Mouse (Mus musculus): ENCODE results near the gene Gm3015. TPM values are rescaled to one million over a fixed set of nuclear protein-coding genes. Genes with fewer than 3 reads are reported as not detected.
"Not testable (repeated sequence)": the region's sequence is repeated elsewhere in the genome, so short reads cannot be mapped to it uniquely, and the experiment has no call there.

The Gm3015 gene
- not detected in 2 replicates for polyA plus RNA-seq (2015; fragmentation: Nextera tagmentation; extraction: Ambion mirVana)

DNA sequence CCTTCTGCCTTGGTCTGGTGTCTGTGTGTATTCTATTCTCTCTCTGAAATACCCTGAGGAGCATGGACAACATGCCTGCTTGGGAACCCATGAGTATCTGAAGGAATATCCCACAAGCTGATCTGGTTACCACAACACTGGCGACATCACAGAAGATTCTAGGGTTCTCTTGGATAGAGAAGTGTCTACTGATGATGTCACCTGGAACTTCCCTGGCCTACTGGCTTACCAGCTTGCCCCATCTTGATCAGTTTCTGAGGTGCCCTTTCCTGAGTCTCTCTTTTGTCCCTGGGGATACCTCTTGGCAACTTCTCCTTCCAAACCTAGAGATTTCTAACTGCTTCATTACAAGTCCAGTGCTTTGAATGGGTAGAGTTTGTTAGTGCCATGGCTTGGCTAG, at the start of gene Gm3015:
TSS of gene Gm3015 (minus strand) at position 101 of the 400 bp plus-strand sequence.
- H3K4me1 ChIP-seq (ENCODE audit: control insufficient read depth, insufficient read depth, low read length); H3K4me2 ChIP-seq (ENCODE audit: low read depth, low read length); H3K4me3 ChIP-seq (replicated peaks; ENCODE audit: low read length); H3K9me3 ChIP-seq (replicated peaks; ENCODE audit: control insufficient read depth, low read length); ATAC-seq (ENCODE audit: insufficient read depth, low FRiP score); H3K9ac ChIP-seq (ENCODE audit: low read length); H3K36me3 ChIP-seq (ENCODE audit: control insufficient read depth, insufficient read depth, low read length); H3K27me3 ChIP-seq (ENCODE audit: control insufficient read depth, insufficient read depth, low read length); H3K27ac ChIP-seq (ENCODE audit: low read length): not testable (repeated sequence)
- WGBS, result 100% methylated on average over 1 of the region's 1 CpGs

DNA sequence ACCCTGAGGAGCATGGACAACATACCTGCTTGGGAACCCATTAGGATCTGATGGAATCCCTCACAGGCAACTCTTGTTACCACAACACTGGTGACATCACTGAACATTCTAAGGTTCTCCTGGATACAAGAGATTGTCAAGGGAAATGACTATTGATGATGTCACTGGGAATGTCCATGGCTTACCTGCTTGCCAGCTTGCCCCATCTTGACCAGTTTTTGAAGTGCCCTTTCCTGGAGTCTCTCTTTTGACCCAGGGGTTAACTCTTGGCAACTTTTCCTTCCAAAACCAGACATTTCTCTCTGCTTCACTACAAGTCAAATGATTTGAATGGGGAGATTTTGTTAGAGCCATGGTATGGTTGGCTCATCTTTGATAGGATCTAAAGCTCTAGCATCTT, 29.3 kb upstream of the Gm3015 start, which contains the start of gene Gm10377:
TSS of gene Gm10377 (minus strand) at position 101 of the 400 bp plus-strand sequence.
- not testable (repeated sequence) for H3K27me3 ChIP-seq (ENCODE audit: control insufficient read depth, insufficient read depth, low read length); H3K4me1 ChIP-seq (ENCODE audit: control insufficient read depth, insufficient read depth, low read length); H3K27ac ChIP-seq (ENCODE audit: low read length); H3K9ac ChIP-seq (ENCODE audit: low read length); H3K4me2 ChIP-seq (ENCODE audit: low read depth, low read length); H3K4me3 ChIP-seq (replicated peaks; ENCODE audit: low read length); H3K36me3 ChIP-seq (ENCODE audit: control insufficient read depth, insufficient read depth, low read length); H3K9me3 ChIP-seq (replicated peaks; ENCODE audit: control insufficient read depth, low read length); ATAC-seq (ENCODE audit: insufficient read depth, low FRiP score)

Other genes starting within 250 kb of the Gm3015 start
- not detected in 2 replicates for gene Gm8024, start 244.5 kb downstream of the Gm3015 start, polyA plus RNA-seq (2015; fragmentation: Nextera tagmentation; extraction: Ambion mirVana)
- gene Gm17124, start 168.9 kb downstream of the Gm3015 start, polyA plus RNA-seq (2015; fragmentation: Nextera tagmentation; extraction: Ambion mirVana), result not detected in 2 replicates
- gene Gm3633, start 126.9 kb downstream of the Gm3015 start, polyA plus RNA-seq (2015; fragmentation: Nextera tagmentation; extraction: Ambion mirVana), result not detected in 2 replicates
- not detected in 2 replicates for gene Gm10378, start 112.9 kb downstream of the Gm3015 start, polyA plus RNA-seq (2015; fragmentation: Nextera tagmentation; extraction: Ambion mirVana)
- not detected in 2 replicates for gene Gm10377, start 29.2 kb upstream of the Gm3015 start, polyA plus RNA-seq (2015; fragmentation: Nextera tagmentation; extraction: Ambion mirVana)
- not detected in 2 replicates for gene Gm21977, start 84.7 kb upstream of the Gm3015 start, polyA plus RNA-seq (2015; fragmentation: Nextera tagmentation; extraction: Ambion mirVana)
- gene Gm8082, start 224.8 kb upstream of the Gm3015 start, polyA plus RNA-seq (2015; fragmentation: Nextera tagmentation; extraction: Ambion mirVana), result not detected in 2 replicates
- gene Gm10376, start 246.8 kb upstream of the Gm3015 start, polyA plus RNA-seq (2015; fragmentation: Nextera tagmentation; extraction: Ambion mirVana), result not detected in 2 replicates